Mouse (Mus musculus) gastrocnemius, postnatal 25 days (tissue): ENCODE measurements around the gene Olfr481. TPM values are rescaled to one million over a fixed set of nuclear protein-coding genes. Genes with fewer than 3 reads are reported as not detected.

ENCODE experiments used
- DNase-seq: peaks from one replicate; pipeline ENCODE4 v3.0.0; 2022
- long read RNA-seq, 2 experiments: library from polyadenylated mRNA; stranded (forward); transcript quantifications; one replicate each; pipeline ENCODE4 v2.0.0; 2021
- total RNA-seq, 2 experiments: library from RNA; stranded (reverse); gene quantifications; 1 replicate in 1 of 2; 2 replicates in 1 of 2; pipeline ENCODE4 v1.2.3; 2021

The Olfr481 gene
- not detected for total RNA-seq
- long read RNA-seq, experiment 1 = 0 reads
- long read RNA-seq, experiment 2 = 0 reads

DNA sequence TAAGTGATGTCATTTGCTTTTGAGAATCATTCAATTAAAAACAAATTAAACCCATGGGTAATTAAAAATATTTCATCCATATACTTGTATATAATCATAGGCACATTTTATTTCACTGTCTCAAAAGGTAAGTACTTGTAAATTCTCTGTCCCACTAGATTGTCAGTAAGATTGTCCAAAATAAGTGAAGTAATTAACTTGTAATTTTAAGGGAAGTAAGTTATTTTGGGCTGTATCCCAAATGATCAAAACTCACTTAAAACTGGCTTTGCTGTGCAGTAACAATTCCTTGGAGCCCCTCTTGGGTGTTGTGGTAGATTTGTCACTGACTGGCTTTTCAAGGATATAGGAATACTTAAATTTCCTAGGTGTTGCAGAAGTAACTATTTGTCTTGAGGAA, at the start of gene Olfr481:
Olfr481 (plus strand) TSS at position 301 of the 400 bp plus-strand sequence.
- no peak for DNase-seq

DNA sequence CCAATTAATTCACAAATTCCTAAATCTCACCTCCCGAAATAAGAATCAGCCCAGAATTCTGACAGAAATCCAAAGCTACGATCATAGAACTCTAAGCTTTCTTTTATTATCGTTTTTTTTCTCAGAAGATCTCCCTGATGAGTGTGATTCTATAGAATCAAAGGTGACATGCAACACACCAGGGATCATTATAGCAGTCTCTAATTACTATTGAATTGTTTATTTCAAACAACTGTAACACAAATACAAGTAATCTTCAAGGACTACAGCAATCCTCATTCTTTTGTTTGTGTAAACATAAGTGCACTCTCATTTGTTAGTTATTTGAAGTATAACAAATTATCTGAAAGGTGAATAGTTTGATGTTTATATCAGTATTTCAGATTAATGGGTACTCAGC, 45.8 kb upstream of the Olfr481 start, which contains the start of gene Olfr478:
Olfr478 (minus strand) TSS at position 101 of the 400 bp plus-strand sequence.
- DNase-seq = no peak

DNA sequence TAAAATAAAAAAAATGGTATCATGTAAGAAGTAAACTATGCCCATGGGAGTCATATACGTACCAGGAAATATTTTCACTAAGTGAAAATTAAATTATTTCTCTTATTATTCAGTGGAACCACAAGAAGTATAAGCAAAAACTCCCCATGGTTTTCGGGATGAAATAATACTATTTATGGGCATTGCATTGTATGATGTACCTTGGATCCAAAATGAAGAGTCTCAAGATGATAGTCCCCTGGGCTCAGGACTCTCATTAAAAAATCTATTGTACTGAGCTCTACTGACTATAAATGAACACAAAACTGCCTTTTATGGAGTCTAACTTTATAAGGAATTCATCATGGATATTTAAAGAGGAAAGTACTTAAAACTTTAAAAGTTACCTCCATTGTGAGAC, 29.3 kb upstream of the Olfr481 start, which contains the start of gene Olfr479:
Olfr479 (plus strand) TSS at position 301 of the 400 bp plus-strand sequence.
- DNase-seq = no peak

DNA sequence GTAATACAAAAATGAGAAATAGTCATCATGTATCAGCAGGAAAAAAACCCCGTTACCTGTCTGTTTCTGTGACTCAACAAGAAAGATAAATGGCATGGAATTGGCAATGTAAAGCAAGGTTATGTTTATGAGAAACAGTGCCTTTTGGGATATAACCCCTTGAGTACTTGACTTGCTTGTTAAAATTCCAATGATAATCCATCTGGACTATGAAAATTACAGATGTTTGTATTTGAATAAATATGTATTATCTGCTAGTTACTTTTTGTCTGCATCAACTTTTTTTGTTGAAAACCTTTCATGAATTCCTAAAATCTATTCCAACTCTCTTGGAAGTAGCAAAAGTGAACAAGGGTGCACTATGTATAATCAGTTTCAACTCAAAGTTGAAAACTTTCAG, 12.4 kb upstream of the Olfr481 start, which contains the start of gene Olfr480:
Olfr480 (minus strand) TSS at position 101 of the 400 bp plus-strand sequence.
- no peak for DNase-seq

DNA sequence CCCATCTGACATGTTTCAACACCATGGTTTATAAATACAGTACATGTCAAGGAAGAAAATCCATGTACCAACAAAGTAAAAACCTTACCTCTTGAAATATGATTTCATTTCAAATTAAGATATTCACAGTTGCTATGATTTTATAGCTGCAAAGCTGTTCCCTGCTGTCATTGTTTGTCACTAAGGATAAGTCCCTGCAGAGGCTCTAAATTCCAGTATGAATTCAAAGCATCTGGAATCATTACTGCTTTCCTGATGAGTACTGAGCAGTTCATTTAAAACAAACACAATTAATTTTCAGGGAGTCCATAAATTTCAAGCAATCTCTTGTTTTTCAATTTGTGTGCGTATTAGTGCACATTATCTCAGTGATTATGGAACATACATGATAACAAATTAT, 17.8 kb downstream of the Olfr481 start, which contains the start of gene Olfr482:
Olfr482 (minus strand) TSS at position 101 of the 400 bp plus-strand sequence.
- no peak for DNase-seq

DNA sequence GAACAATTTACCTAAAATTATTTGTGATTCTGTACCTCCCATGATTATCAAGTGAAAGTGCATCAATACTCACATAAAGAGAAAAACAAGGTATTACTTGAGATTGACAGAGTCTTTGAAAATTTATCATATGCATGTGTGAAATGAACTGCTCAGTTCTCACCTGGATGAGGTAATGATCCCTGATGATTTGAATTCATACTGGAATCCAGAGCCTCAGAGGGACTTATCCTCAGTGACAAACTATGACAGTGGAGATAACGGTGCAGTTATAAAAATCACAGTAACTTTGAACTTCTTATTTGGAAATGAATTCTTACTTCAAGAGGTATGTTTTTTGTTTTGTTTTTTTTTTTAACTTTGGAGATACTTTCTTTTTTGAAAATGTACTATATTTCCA, 20.9 kb downstream of the Olfr481 start, which contains the start of gene Olfr483:
Olfr483 (plus strand) TSS at position 301 of the 400 bp plus-strand sequence.
- DNase-seq = no peak

DNA sequence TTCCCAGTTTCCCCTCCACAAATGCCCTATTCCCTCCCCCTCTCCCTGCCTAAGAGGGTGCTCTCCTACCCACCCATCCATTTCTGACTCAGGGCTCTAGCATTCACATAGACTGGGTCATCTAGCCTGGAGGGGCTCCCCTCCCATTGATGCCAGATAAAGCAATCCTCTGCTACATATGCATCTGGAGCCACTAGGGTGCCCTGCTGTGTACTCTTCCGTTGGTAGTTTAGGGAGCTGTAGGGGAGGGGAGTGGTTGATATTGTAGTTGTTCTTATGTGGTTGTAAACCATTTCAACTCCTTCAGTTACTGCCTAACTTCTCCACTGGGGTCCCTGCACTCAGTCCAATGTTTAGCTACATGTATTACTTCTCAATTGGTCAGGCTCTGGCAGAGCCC, 41.0 kb downstream of the Olfr481 start:
- DNase-seq = no peak

DNA sequence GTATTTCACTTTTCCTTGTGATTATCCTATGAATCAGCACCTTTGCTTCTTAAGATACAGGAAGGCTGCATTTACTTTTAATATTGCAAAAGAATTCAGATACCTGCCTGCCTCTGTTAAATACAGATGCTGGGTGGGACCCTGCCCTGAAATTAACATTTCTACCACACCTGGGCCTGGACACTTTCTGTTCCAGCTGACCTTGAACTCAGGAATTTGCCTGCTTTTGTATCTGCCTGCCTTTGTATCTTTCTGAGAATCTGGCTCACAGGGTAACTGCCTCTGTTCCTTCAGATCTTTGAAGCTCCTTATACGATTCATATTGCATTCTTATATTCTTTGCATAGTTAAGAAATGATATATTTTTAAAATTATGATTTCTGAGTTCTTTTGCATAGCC, 41.8 kb downstream of the Olfr481 start:
- DNase-seq = no peak

DNA sequence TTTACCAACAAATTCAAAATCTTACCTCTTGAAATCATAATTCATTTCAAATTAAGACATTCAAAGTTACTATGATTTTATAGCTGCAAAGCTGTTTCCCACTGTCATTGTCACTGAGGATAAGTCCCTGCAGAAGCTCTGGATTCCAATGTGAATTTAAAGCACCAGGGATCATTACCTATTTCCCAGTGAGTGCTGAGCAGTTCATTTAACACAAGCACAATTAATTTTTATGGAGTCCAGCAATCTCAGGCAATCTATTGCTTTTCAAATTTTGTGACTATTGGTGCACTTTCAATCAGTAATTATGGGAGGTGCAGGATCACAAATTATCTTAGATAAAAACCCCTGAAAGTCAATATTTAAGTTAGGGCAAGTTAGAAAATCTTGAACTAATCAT, 47.7 kb downstream of the Olfr481 start, which contains the start of gene Olfr484:
Olfr484 (minus strand) TSS at position 101 of the 400 bp plus-strand sequence.
- DNase-seq = no peak

Other genes starting within 250 kb of the Olfr481 start
- gene Olfr470, start 232.4 kb upstream of the Olfr481 start, total RNA-seq = not detected
- not detected for gene Olfr472, start 182.0 kb upstream of the Olfr481 start, total RNA-seq
- gene Olfr473, start 149.4 kb upstream of the Olfr481 start, total RNA-seq = not detected
- gene Olfr474, start 125.2 kb upstream of the Olfr481 start, total RNA-seq = not detected
- gene Olfr476, start 115.1 kb upstream of the Olfr481 start, total RNA-seq = not detected
- not detected for gene Olfr477, start 93.2 kb upstream of the Olfr481 start, total RNA-seq
- gene Olfr478, start 45.9 kb upstream of the Olfr481 start, total RNA-seq = not detected
- not detected for gene Olfr479, start 29.2 kb upstream of the Olfr481 start, total RNA-seq
- not detected for gene Olfr480, start 12.5 kb upstream of the Olfr481 start, total RNA-seq
- gene Olfr482, start 17.7 kb downstream of the Olfr481 start, total RNA-seq = under 1 TPM; 0.46 to 0.61 TPM
- gene Olfr483, start 21.0 kb downstream of the Olfr481 start, total RNA-seq = not detected
- not detected for gene Olfr484, start 47.6 kb downstream of the Olfr481 start, total RNA-seq
- gene Olfr485, start 80.0 kb downstream of the Olfr481 start, total RNA-seq = not detected
- not detected for gene Olfr486, start 92.9 kb downstream of the Olfr481 start, total RNA-seq
- gene Olfr487, start 134.8 kb downstream of the Olfr481 start, total RNA-seq = not detected
- gene Olfr488, start 178.5 kb downstream of the Olfr481 start, total RNA-seq = not detected
- gene Olfr490, start 209.1 kb downstream of the Olfr481 start, total RNA-seq = not detected
- not detected for gene Olfr491, start 233.6 kb downstream of the Olfr481 start, total RNA-seq
- gene Olfr492, start 243.8 kb downstream of the Olfr481 start, total RNA-seq = not detected